Mouse (Mus musculus) left cerebral cortex, postnatal 25 days (tissue): ENCODE measurements around the gene Arhgef3. TPM values are rescaled to one million over a fixed set of nuclear protein-coding genes. Genes with fewer than 3 reads are reported as not detected.

Experiments
- DNase-seq, 2 experiments: peaks; one replicate each; pipeline ENCODE4 v3.0.0; 2022; ENCODE audit warnings: low spot score in 2 of 2, mixed read lengths in 1 of 2
- intact Hi-C: fragments of 180-260 bp; cut with DNase I; formaldehyde crosslinking; loops from one replicate; pipeline ENCODE4 v1.15.1; 2025
- microRNA-seq, 2 experiments: library from miRNA; unstranded; fragments of <30 nt; microRNA quantifications; one replicate each; pipeline ENCODE4 v1.2.0; 2022
- total RNA-seq, 2 experiments: library from RNA; stranded (reverse); gene quantifications; 2 replicates each; pipeline ENCODE4 v1.2.3; 2021

Gene Arhgef3
- total RNA-seq, 2 experiments from 2014 or later = 61.9 to 62.2 TPM

- peak; percentile 43 to 64 for DNase-seq
- intact Hi-C loops = loop anchor here (1.0 to 10.0 kb wide), 4 partner anchors 75 to 379 kb away; partner anchors contain the start of gene Il17rd
Observed at GRCm38 (mm10) chr14:27413961-27414360, 299.3 kb downstream of the Arhgef3 start.

GRCm38 (mm10) chr14:27420816-27421215 lies 306.1 kb downstream of the Arhgef3 start:
- DNase-seq = no peak
- intact Hi-C loops = no loop called here

GRCm38 (mm10) chr14:27422301-27422700 lies 307.6 kb downstream of the Arhgef3 start:
- intact Hi-C loops = no loop called here
- no peak for DNase-seq

GRCm38 (mm10) chr14:27428573-27428972 lies 313.9 kb downstream of the Arhgef3 start, which contains the start of gene Fam208a:
Gene Fam208a (plus strand): TSS chr14:27428834.
- peak; percentile 93 to 94 for DNase-seq
- intact Hi-C loops = loop anchor here (5.0 kb wide), 1 partner anchor 156 kb away; no protein-coding TSS in a partner anchor

GRCm38 (mm10) chr14:27428973-27429711 lies 314.4 kb downstream of the Arhgef3 start:
- peak; percentile 82 to 92 for DNase-seq
- intact Hi-C loops = loop anchor here (5.0 kb wide), 1 partner anchor 157 kb away; no protein-coding TSS in a partner anchor

- intact Hi-C loops = no loop called here
- no peak for DNase-seq
Observed at GRCm38 (mm10) chr14:27430280-27430679, 315.6 kb downstream of the Arhgef3 start.

GRCm38 (mm10) chr14:27432064-27432463 lies 317.4 kb downstream of the Arhgef3 start:
- intact Hi-C loops = no loop called here
- no peak for DNase-seq

GRCm38 (mm10) chr14:27436116-27436515 lies 321.4 kb downstream of the Arhgef3 start:
- intact Hi-C loops = no loop called here
- no peak for DNase-seq

GRCm38 (mm10) chr14:27436826-27437225 lies 322.1 kb downstream of the Arhgef3 start:
- no peak for DNase-seq
- intact Hi-C loops = no loop called here

GRCm38 (mm10) chr14:27440921-27441320 lies 326.2 kb downstream of the Arhgef3 start:
- intact Hi-C loops = no loop called here
- no peak for DNase-seq

GRCm38 (mm10) chr14:27444851-27445281 lies 330.2 kb downstream of the Arhgef3 start:
- intact Hi-C loops = loop anchor here (2.0 kb wide), 1 partner anchor 276 kb away; no protein-coding TSS in a partner anchor
- peak in 1 of 2 experiments; percentile 51 for DNase-seq

- no peak for DNase-seq
- intact Hi-C loops = no loop called here
Observed at GRCm38 (mm10) chr14:27446963-27447362, 332.3 kb downstream of the Arhgef3 start.

Small RNA genes within 50 kb of the gene (microRNA-seq; reads per million reads assigned to microRNA genes)
- gene Gm23633 = 0 reads per million in 2 experiments

Other genes with a start within 250 kb of the Arhgef3 start
- gene Asb14, start 220.3 kb upstream of the Arhgef3 start, total RNA-seq = not detected
- 10 to 100 TPM; 66.4 to 67.8 TPM for gene Appl1, start 143.7 kb upstream of the Arhgef3 start, total RNA-seq
- gene Hesx1, start 120.5 kb upstream of the Arhgef3 start, total RNA-seq = not detected
- 1 to 10 TPM; 2.7 to 2.8 TPM for gene Il17rd, start 76.0 kb upstream of the Arhgef3 start, total RNA-seq